Mouse (Mus musculus) stomach, embryonic 14.5 days (tissue): ENCODE data around the gene Tgfb1. TPM values are rescaled to one million over a fixed set of nuclear protein-coding genes. Genes with fewer than 3 reads are reported as not detected.
A peak's percentile ranks its signal among the peaks of the same experiment; 100 is the strongest.

ENCODE experiments used
- ATAC-seq: fragments of 200-750 bp; cut with Nextera tagmentation; 2 replicates; pipeline ENCODE4 v1.8.0; 2017; ENCODE audit warnings: low read depth, moderate TSS enrichment; ENCODE audit not compliant: insufficient number of reproducible peaks, insufficient read depth, low FRiP score
- H3K27ac ChIP-seq: fragments of 300-500 bp; sonication (generic); 2 replicates; pipeline ENCODE4 v1.5.1; 2014; ENCODE audit warnings: mild to moderate bottlenecking, low read length, moderate library complexity, mixed read lengths
- H3K27me3 ChIP-seq: fragments of 300-500 bp; sonication (generic); 2 replicates; pipeline ENCODE4 v1.6.1; 2014; ENCODE audit warnings: low read length, control low read depth, mixed read lengths; ENCODE audit not compliant: control insufficient read depth, insufficient read depth
- H3K36me3 ChIP-seq: fragments of 300-500 bp; sonication (generic); 2 replicates; pipeline ENCODE4 v1.6.1; 2014; ENCODE audit warnings: mild to moderate bottlenecking, control low read depth, low read length, moderate library complexity, mixed read lengths; ENCODE audit not compliant: control insufficient read depth, insufficient read depth
- H3K4me1 ChIP-seq: fragments of 300-500 bp; sonication (generic); 2 replicates; pipeline ENCODE4 v1.6.1; 2014; ENCODE audit warnings: low read length, control low read depth, mixed read lengths; ENCODE audit not compliant: control insufficient read depth, insufficient read depth
- H3K4me2 ChIP-seq: fragments of 300-500 bp; sonication (generic); replicated peaks from 2 replicates; pipeline ENCODE4 v1.6.1; 2014; ENCODE audit warnings: low read depth, low read length, control low read depth
- H3K4me3 ChIP-seq: fragments of 300-500 bp; sonication (generic); 2 replicates; pipeline ENCODE4 v1.5.1; 2014; ENCODE audit warnings: low read depth, low read length, control low read depth
- H3K9ac ChIP-seq: fragments of 300-500 bp; sonication (generic); replicated peaks from 2 replicates; pipeline ENCODE4 v1.6.1; 2014; ENCODE audit warnings: low read depth, mild to moderate bottlenecking, control low read depth, low read length, moderate library complexity, mixed read lengths
- H3K9me3 ChIP-seq: fragments of 300-500 bp; sonication (generic); 2 replicates; pipeline ENCODE4 v1.6.1; 2016; ENCODE audit warnings: low read depth, low read length, control low read depth; ENCODE audit not compliant: control insufficient read depth
- WGBS: fragments of 180-500 bp; shearing (Covaris S2); extraction: QIAGEN DNeasy Blood & Tissue Kit; methylation state at CpG from one replicate; pipeline ENCODE4 v1.1.7; 2014; 5-methylcytosine and 5-hydroxymethylcytosine counted together
- polyA plus RNA-seq: library from polyadenylated mRNA; unstranded; fragments of >200 nt; fragmentation: Nextera tagmentation; extraction: Ambion mirVana; gene quantifications from 2 replicates; pipeline ENCODE4 v1.2.1, GENCODE M21; 2014

The Tgfb1 gene
- polyA plus RNA-seq, 1 experiment from 2014 or later, result 3.6 TPM

- ATAC-seq, result no peak
- no peaks in the 10 kb centered on the region for H3K36me3 ChIP-seq
- peaks cover 11% of the 10 kb centered on the region; the same call in 1 of the 2 replicates for H3K4me1 ChIP-seq
- H3K4me3 ChIP-seq, result peak overlapping the region; percentile 60
- H3K9ac ChIP-seq, result no peak overlapping the region
- peaks cover 3% of the 10 kb centered on the region; the same call in 1 of the 2 replicates for H3K27me3 ChIP-seq
- H3K4me2 ChIP-seq, result peak overlapping the region; percentile 57
- H3K9me3 ChIP-seq, result no peaks in the 10 kb centered on the region
- 8% methylated on average over 6 of the region's 6 CpGs for WGBS
- peak overlapping the region; percentile 90; the same call in 1 of the 2 replicates for H3K27ac ChIP-seq
These were observed 6.8 kb upstream of the Tgfb1 start for GRCm38 (mm10) chr7:25679971-25680370.

DNA sequence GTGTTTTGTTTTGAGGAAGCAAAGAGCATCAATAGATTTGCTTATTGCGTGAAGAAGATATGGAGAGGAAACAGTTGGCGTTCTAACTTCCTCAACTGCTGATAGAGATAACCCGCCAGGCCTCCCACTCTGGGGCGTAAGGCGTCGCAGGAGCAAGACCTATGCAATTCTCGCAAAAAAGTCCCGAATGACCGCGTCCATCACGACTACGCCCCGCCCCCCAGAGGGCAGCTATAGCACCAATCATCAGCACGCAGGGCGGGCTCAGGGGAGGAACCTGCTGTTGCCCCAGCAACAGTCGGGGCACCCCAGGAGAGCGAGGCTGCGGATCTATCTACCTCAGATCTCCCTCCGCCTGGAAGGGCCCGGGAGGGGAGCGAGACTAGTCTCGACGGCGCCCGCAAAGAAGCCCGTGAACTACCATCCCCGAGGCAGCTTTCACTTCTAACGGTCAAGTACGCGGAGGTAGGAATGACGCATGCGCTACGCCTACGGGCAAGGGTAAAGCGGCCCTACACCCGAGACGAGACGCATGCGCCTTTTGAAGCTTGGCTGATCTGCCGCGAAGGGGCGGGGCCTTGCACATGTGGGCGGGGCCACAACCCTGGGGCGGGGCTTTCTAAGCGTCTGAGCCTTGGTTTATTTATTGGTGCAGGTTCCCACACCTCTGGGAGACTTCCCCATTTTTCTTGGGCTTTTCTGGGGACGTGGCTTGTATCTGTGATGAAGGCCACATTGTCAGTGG lies 6.1 kb upstream of the Tgfb1 start, which contains the start of gene B9d2:
TSS of gene B9d2 (plus strand) at position 267 of the 745 bp plus-strand sequence.
- ATAC-seq, result peak; percentile 95
- Histone ChIP-seq H3K4me2 (peak within 1 kb of the TSS; percentile 57), H3K27ac (peak within 1 kb of the TSS; percentile 90), H3K9ac (peak within 1 kb of the TSS; percentile 48), H3K9me3 (no peaks in the 10 kb centered on the region), H3K4me3 (peak within 1 kb of the TSS; percentile 60), H3K36me3 (no peaks in the 10 kb centered on the region), H3K27me3 (no peaks in the 10 kb centered on the region), H3K4me1 (peaks cover 9% of the 10 kb centered on the region; the same call in 1 of the 2 replicates)
- 0% methylated on average over 46 of the region's 46 CpGs for WGBS

- WGBS, result 57% methylated on average over 15 of the region's 15 CpGs
- Histone ChIP-seq H3K27me3 (no peaks in the 10 kb centered on the region), H3K4me2 (peak overlapping the region; percentile 57), H3K27ac (no peak overlapping the region), H3K36me3 (no peaks in the 10 kb centered on the region), H3K4me1 (peaks cover 12% of the 10 kb centered on the region; the same call in 1 of the 2 replicates), H3K9me3 (no peaks in the 10 kb centered on the region), H3K4me3 (peak overlapping the region; percentile 60; the same call in 1 of the 2 replicates), H3K9ac (no peak overlapping the region)
- no peak for ATAC-seq
These were observed 5.2 kb upstream of the Tgfb1 start for GRCm38 (mm10) chr7:25681341-25682231.

GRCm38 (mm10) chr7:25683474-25684180 lies 3.2 kb upstream of the Tgfb1 start:
- Histone ChIP-seq H3K27ac (no peak overlapping the region), H3K4me2 (no peak overlapping the region), H3K27me3 (no peaks in the 10 kb centered on the region; the same call in 1 of the 2 replicates), H3K4me3 (no peak overlapping the region), H3K4me1 (peaks cover 26% of the 10 kb centered on the region; the same call in 1 of the 2 replicates), H3K36me3 (no peaks in the 10 kb centered on the region), H3K9ac (no peak overlapping the region), H3K9me3 (no peaks in the 10 kb centered on the region)
- WGBS, result 57% methylated on average over 7 of the region's 7 CpGs
- no peak for ATAC-seq

DNA sequence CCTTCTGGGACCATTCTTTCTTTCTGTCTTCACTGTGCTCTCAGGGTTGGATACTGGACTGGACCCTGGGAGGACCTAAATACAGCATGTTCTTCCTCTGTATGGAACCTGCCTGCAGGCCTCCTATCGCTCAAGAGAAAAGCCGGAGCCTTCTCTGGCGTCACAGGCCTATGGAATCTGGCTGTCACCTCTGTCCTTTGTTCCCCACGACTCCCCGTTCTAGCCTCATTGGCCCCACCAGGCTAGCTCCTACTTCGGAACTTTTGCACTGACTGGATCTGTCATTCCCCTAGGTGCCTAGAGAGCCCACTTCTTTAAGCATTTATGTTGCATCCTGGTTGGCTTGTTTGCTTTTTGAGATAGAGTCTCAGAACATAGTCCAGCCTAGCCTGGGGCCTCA lies 2.1 kb upstream of the Tgfb1 start:
- no peak overlapping the region for H3K9ac ChIP-seq
- H3K4me1 ChIP-seq, result peaks cover 29% of the 10 kb centered on the region; the same call in 1 of the 2 replicates
- no peak for ATAC-seq

GRCm38 (mm10) chr7:25685926-25686470 lies 804 bp upstream of the Tgfb1 start:
- no peaks in the 10 kb centered on the region for H3K36me3 ChIP-seq
- no peak overlapping the region; the same call in 1 of the 2 replicates for H3K9ac ChIP-seq
- peak overlapping the region; percentile 70; the same call in 1 of the 2 replicates for H3K4me3 ChIP-seq
- H3K9me3 ChIP-seq, result no peaks in the 10 kb centered on the region
- peak overlapping the region; percentile 97 for H3K4me2 ChIP-seq
- WGBS, result 71% methylated on average over 21 of the region's 21 CpGs
- H3K27me3 ChIP-seq, result no peaks in the 10 kb centered on the region; the same call in 1 of the 2 replicates
- peaks cover 26% of the 10 kb centered on the region; the same call in 1 of the 2 replicates for H3K4me1 ChIP-seq
- H3K27ac ChIP-seq, result no peak overlapping the region
- ATAC-seq, result no peak

More for the DNA sequence above, 2.1 kb upstream of the Tgfb1 start:
- no peaks in the 10 kb centered on the region for H3K9me3 ChIP-seq
- 89% methylated on average over 6 of the region's 6 CpGs for WGBS
- no peaks in the 10 kb centered on the region for H3K36me3 ChIP-seq
- H3K4me2 ChIP-seq, result no peak overlapping the region
- H3K27me3 ChIP-seq, result no peaks in the 10 kb centered on the region; the same call in 1 of the 2 replicates
- no peak overlapping the region for H3K4me3 ChIP-seq
- H3K27ac ChIP-seq, result no peak overlapping the region

DNA sequence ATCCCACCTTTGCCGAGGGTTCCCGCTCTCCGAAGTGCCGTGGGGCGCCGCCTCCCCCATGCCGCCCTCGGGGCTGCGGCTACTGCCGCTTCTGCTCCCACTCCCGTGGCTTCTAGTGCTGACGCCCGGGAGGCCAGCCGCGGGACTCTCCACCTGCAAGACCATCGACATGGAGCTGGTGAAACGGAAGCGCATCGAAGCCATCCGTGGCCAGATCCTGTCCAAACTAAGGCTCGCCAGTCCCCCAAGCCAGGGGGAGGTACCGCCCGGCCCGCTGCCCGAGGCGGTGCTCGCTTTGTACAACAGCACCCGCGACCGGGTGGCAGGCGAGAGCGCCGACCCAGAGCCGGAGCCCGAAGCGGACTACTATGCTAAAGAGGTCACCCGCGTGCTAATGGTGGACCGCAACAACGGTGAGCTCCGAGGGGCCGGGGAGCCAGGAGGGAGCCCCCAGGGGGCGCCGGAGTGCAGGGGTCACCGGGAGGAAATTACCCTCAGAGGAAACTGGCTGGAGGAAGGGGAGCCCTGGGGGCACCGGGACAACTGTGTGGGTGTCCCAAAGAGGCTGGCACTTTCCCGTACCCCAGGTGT lies 1.1 kb downstream of the Tgfb1 start:
- peaks cover 20% of the 10 kb centered on the region; the same call in 1 of the 2 replicates for H3K4me1 ChIP-seq
- WGBS, result under 1% methylated on average over 47 of the region's 47 CpGs
- H3K4me3 ChIP-seq, result peak overlapping the region; percentile 70
- ATAC-seq, result no peak
- no peaks in the 10 kb centered on the region for H3K9me3 ChIP-seq
- 0 out of 2 replicates have a peak overlapping the region, but pooled peaks have one; percentile 27 for H3K27ac ChIP-seq
- H3K9ac ChIP-seq, result peak overlapping the region; percentile 34; the same call in 1 of the 2 replicates
- H3K36me3 ChIP-seq, result no peaks in the 10 kb centered on the region
- peak overlapping the region; percentile 97 for H3K4me2 ChIP-seq
- no peaks in the 10 kb centered on the region; the same call in 1 of the 2 replicates for H3K27me3 ChIP-seq
